Mouse (Mus musculus) layer of hippocampus, adult 11-12 months (tissue): Measurements from ENCODE around the gene Fez1.

Experiments used
- DNase-seq: peaks from one replicate; pipeline ENCODE4 v3.0.0; 2022; ENCODE audit warnings: low spot score

Fez1 gene

GRCm38 (mm10) chr9:36833914-36834313 lies 12.2 kb downstream of the Fez1 start:
- no peak for DNase-seq

GRCm38 (mm10) chr9:36846346-36846745 lies 24.7 kb downstream of the Fez1 start:
- DNase-seq = no peak

GRCm38 (mm10) chr9:36848661-36849060 lies 27.0 kb downstream of the Fez1 start:
- DNase-seq = no peak

- peak; percentile 68 for DNase-seq
Measured at GRCm38 (mm10) chr9:36850091-36850490, 28.4 kb downstream of the Fez1 start.

GRCm38 (mm10) chr9:36852175-36852574 lies 30.5 kb downstream of the Fez1 start:
- DNase-seq = no peak

- no peak for DNase-seq
Measured at GRCm38 (mm10) chr9:36856351-36856750, 34.7 kb downstream of the Fez1 start.

GRCm38 (mm10) chr9:36857476-36858117 lies 35.9 kb downstream of the Fez1 start:
- no peak for DNase-seq

GRCm38 (mm10) chr9:36858677-36859076 lies 37.0 kb downstream of the Fez1 start:
- DNase-seq = peak; percentile 65

- DNase-seq = no peak
Measured at GRCm38 (mm10) chr9:36862576-36862975, 40.9 kb downstream of the Fez1 start.

GRCm38 (mm10) chr9:36863694-36864093 lies 42.0 kb downstream of the Fez1 start:
- DNase-seq = no peak

- peak; percentile 49 for DNase-seq
Measured at GRCm38 (mm10) chr9:36864862-36865813, 43.5 kb downstream of the Fez1 start.

GRCm38 (mm10) chr9:36868662-36869061 lies 47.0 kb downstream of the Fez1 start:
- DNase-seq = no peak

GRCm38 (mm10) chr9:36870263-36870662 lies 48.6 kb downstream of the Fez1 start:
- DNase-seq = no peak

GRCm38 (mm10) chr9:36873796-36874195 lies 52.1 kb downstream of the Fez1 start:
- no peak for DNase-seq

GRCm38 (mm10) chr9:36876313-36876712 lies 54.6 kb downstream of the Fez1 start:
- no peak for DNase-seq

- no peak for DNase-seq
Measured at GRCm38 (mm10) chr9:36876787-36877186, 55.1 kb downstream of the Fez1 start.

GRCm38 (mm10) chr9:36881615-36882014 lies 60.0 kb downstream of the Fez1 start:
- DNase-seq = no peak

- no peak for DNase-seq
Measured at GRCm38 (mm10) chr9:36882034-36882745, 60.5 kb downstream of the Fez1 start.

GRCm38 (mm10) chr9:36883569-36883968 lies 61.9 kb downstream of the Fez1 start:
- DNase-seq = no peak

- no peak for DNase-seq
Measured at GRCm38 (mm10) chr9:36885237-36885636, 63.6 kb downstream of the Fez1 start.

GRCm38 (mm10) chr9:36890552-36890951 lies 68.9 kb downstream of the Fez1 start:
- DNase-seq = peak; percentile 65

- DNase-seq = no peak
Measured at GRCm38 (mm10) chr9:36893413-36893990, 71.8 kb downstream of the Fez1 start.
